Mouse (Mus musculus) small intestine, adult 2 months (tissue): ENCODE data around the gene Adar. TPM values are rescaled to one million over a fixed set of nuclear protein-coding genes. Genes with fewer than 3 reads are reported as not detected.
A peak's percentile ranks its signal among the peaks of the same experiment; 100 is the strongest.

Source experiments
- H3K27ac ChIP-seq: fragments of 200-500 bp; 2 replicates; pipeline ENCODE4 v1.5.1; 2012; ENCODE audit warnings: low read depth, low read length, control low read depth, inconsistent platforms; ENCODE audit not compliant: insufficient read depth
- H3K27me3 ChIP-seq: fragments of 200-500 bp; 2 replicates; pipeline ENCODE4 v1.6.1; 2012; ENCODE audit warnings: mild to moderate bottlenecking, moderate library complexity, low read length, inconsistent platforms; ENCODE audit not compliant: control insufficient read depth, insufficient read depth
- H3K36me3 ChIP-seq: fragments of 200-500 bp; 2 replicates; pipeline ENCODE4 v1.6.1; 2012; ENCODE audit warnings: mild to moderate bottlenecking, low read length, control low read depth, inconsistent platforms; ENCODE audit not compliant: control insufficient read depth, insufficient read depth
- H3K4me1 ChIP-seq: fragments of 200-500 bp; 2 replicates; pipeline ENCODE4 v1.6.1; 2012; ENCODE audit warnings: low read length, inconsistent platforms, mixed read lengths; ENCODE audit not compliant: control insufficient read depth, insufficient read depth, insufficient read length
- H3K4me3 ChIP-seq: fragments of 200-500 bp; 2 replicates; pipeline ENCODE4 v1.5.1; 2012; ENCODE audit warnings: low read depth, mild to moderate bottlenecking, control low read depth, inconsistent platforms, low read length, moderate library complexity
- CTCF ChIP-seq: fragments of 200-500 bp; IDR thresholded peaks from 2 replicates; pipeline ENCODE4 v1.5.1; 2012; ENCODE audit warnings: low read depth, mild to moderate bottlenecking, control low read depth, inconsistent platforms, low read length, moderate library complexity, mixed read lengths; ENCODE audit not compliant: insufficient replicate concordance, insufficient read length; ENCODE audit errors: extremely low read depth
- POLR2A ChIP-seq: fragments of 200-500 bp; IDR thresholded peaks from 2 replicates; pipeline ENCODE4 v1.6.1; 2012; ENCODE audit warnings: low read depth, mild to moderate bottlenecking, control low read depth, inconsistent platforms, low read length, moderate library complexity
- WGBS: fragments of 180-500 bp; shearing (Covaris S2); methylation state at CpG from one replicate; pipeline ENCODE4 v1.1.7; 2018; 5-methylcytosine and 5-hydroxymethylcytosine counted together
- polyA plus RNA-seq: library from polyadenylated mRNA; depleted of rRNA; stranded (reverse); fragments of >200 nt; gene quantifications from 2 replicates; pipeline ENCODE4 v1.2.3, GENCODE M21; 2012

Gene Adar
- polyA plus RNA-seq, 1 experiment: 26.3 TPM

- 45% methylated on average over 2 of the region's 2 CpGs for WGBS
- TF ChIP-seq CTCF: no peak
- no peak for TF ChIP-seq POLR2A
- Histone ChIP-seq H3K27ac (no peak overlapping the region), H3K4me1 (peaks cover 14% of the 10 kb centered on the region; the same call in 1 of the 2 replicates), H3K27me3 (no peaks in the 10 kb centered on the region), H3K4me3 (no peak overlapping the region), H3K36me3 (peaks cover 6% of the 10 kb centered on the region; the same call in 1 of the 2 replicates)
Observed at GRCm38 (mm10) chr3:89770425-89771002, 55.7 kb downstream of the Adar start.

GRCm38 (mm10) chr3:89772588-89772967, 57.8 kb downstream of the Adar start:
- H3K4me1 ChIP-seq: peaks cover 15% of the 10 kb centered on the region
- TF ChIP-seq POLR2A (no peak), CTCF (peak; percentile 94; the same call in 1 of the 2 replicates)

GRCm38 (mm10) chr3:89772968-89773709, 58.3 kb downstream of the Adar start, which contains the start of gene Ube2q1:
Gene Ube2q1 (plus strand): TSS chr3:89773616.
- under 1% methylated on average over 79 of the region's 90 CpGs for WGBS
- H3K27me3 ChIP-seq: no peaks in the 10 kb centered on the region
- TF ChIP-seq POLR2A: peak; percentile 12; the same call in 1 of the 2 replicates
- TF ChIP-seq CTCF: no peak
- peaks cover 15% of the 10 kb centered on the region for H3K4me1 ChIP-seq
- peak within 1 kb of the TSS; percentile 82 for H3K27ac ChIP-seq
- peak within 1 kb of the TSS; percentile 82 for H3K4me3 ChIP-seq
- H3K36me3 ChIP-seq: peaks cover 25% of the 10 kb centered on the region

More at GRCm38 (mm10) chr3:89772588-89772967, 57.8 kb downstream of the Adar start:
- peaks cover 22% of the 10 kb centered on the region for H3K36me3 ChIP-seq
- H3K4me3 ChIP-seq: peak overlapping the region; percentile 82
- no peaks in the 10 kb centered on the region for H3K27me3 ChIP-seq
- WGBS: under 1% methylated on average over 17 of the region's 17 CpGs
- H3K27ac ChIP-seq: peak overlapping the region; percentile 82

- peak overlapping the region; percentile 21 for H3K27ac ChIP-seq
- H3K4me3 ChIP-seq: peak overlapping the region; percentile 82
- TF ChIP-seq POLR2A (no peak), CTCF (no peak)
- H3K36me3 ChIP-seq: peaks cover 31% of the 10 kb centered on the region
- no peaks in the 10 kb centered on the region for H3K27me3 ChIP-seq
- WGBS: 2% methylated on average over 29 of the region's 37 CpGs
- H3K4me1 ChIP-seq: peaks cover 15% of the 10 kb centered on the region
Observed at GRCm38 (mm10) chr3:89773740-89774211, 59.0 kb downstream of the Adar start.

DNA sequence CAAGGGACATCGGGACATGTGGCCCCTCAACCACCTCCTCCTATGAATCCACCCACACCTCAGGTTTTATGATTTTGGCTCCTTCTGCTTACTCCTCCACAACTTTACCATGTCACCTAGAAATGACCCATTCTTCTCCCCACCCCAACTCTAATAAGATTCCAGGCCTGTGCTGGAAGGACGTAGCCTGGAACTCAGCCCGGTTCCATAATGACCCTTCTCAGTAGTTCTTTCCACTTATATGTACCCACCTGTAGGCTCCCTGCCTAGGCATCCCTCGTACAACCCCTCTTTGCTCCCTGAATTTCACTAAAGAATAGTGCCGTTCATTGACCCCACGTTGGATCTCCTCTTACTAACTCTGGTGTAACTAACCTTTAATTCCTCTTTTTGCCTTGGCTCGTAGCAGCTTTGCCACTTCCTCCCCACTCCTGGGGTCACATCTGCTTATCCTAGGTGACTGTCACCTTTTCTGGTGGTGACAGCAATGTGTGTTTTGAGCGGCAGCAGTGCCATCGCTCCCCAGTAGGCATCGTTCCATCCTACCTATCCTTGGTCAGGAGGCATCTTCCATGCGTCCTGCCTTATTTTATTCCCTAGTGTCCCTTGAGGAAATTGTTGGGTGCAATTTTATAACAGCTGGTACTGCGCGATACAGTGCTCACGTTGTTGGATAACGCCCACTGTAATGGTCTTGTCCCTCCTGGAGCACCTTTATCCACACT, 59.6 kb downstream of the Adar start:
- Histone ChIP-seq H3K4me3 (peak overlapping the region; percentile 82), H3K36me3 (peaks cover 35% of the 10 kb centered on the region)

DNA sequence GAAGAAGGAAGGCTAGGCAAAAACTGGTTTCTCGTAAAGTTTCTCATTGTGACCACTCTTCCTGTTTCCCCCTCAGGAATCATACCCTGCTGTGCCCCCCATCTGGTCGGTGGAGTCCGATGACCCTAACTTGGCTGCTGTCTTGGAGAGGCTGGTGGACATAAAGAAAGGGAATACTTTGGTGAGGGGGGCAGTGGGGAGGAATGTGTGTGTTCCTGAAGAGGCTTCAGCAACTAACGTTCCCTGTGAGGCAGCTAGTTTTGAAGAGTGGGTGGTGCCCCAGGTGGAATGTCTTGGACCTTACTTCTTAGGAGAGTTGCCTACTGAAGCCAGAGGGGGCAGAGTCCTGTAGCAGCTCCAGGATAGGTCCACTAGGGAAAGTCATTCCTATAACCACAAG, 61.2 kb downstream of the Adar start:
- Histone ChIP-seq H3K36me3 (peaks cover 45% of the 10 kb centered on the region), H3K4me1 (peaks cover 19% of the 10 kb centered on the region), H3K27me3 (no peaks in the 10 kb centered on the region), H3K4me3 (no peak overlapping the region), H3K27ac (no peak overlapping the region)
- WGBS: 78% methylated on average over 4 of the region's 4 CpGs
- no peak for TF ChIP-seq CTCF
- no peak for TF ChIP-seq POLR2A

More for the DNA sequence above, 59.6 kb downstream of the Adar start:
- Histone ChIP-seq H3K4me1 (peaks cover 15% of the 10 kb centered on the region), H3K27me3 (no peaks in the 10 kb centered on the region), H3K27ac (peak overlapping the region; percentile 21)
- TF ChIP-seq POLR2A (no peak), CTCF (peak; percentile 6; the same call in 1 of the 2 replicates)
- WGBS: 11% methylated on average over 15 of the region's 15 CpGs
